Mouse (Mus musculus) stomach, postnatal 0 days (tissue): ENCODE measurements at regions not wholly inside any gene's neighbourhood (a gene's known extent, or its start where the extent isn't known, plus 50 kb on each side); places are given as distances from the start of the nearest gene placed in this dataset.

ENCODE experiments used
- CTCF ChIP-seq: IDR thresholded peaks from 2 replicates; pipeline ENCODE4 v1.5.1; 2016; ENCODE audit warnings: antibody characterized with exemption, low read depth, mild to moderate bottlenecking, moderate library complexity
- EP300 ChIP-seq: optimal IDR thresholded peaks from 2 replicates; pipeline ENCODE3; 2016; ENCODE audit warnings: antibody characterized with exemption

- no peak for TF ChIP-seq CTCF
- no peak for TF ChIP-seq EP300
Observed at GRCm38 (mm10) chr8:77963102-77963698, 238.9 kb upstream of the Ednra start.
